Mouse (Mus musculus): ENCODE results near the gene Anxa11.
"Not testable (repeated sequence)": the region's sequence is repeated elsewhere in the genome, so short reads cannot be mapped to it uniquely, and the experiment has no call there.

Anxa11 gene

DNA sequence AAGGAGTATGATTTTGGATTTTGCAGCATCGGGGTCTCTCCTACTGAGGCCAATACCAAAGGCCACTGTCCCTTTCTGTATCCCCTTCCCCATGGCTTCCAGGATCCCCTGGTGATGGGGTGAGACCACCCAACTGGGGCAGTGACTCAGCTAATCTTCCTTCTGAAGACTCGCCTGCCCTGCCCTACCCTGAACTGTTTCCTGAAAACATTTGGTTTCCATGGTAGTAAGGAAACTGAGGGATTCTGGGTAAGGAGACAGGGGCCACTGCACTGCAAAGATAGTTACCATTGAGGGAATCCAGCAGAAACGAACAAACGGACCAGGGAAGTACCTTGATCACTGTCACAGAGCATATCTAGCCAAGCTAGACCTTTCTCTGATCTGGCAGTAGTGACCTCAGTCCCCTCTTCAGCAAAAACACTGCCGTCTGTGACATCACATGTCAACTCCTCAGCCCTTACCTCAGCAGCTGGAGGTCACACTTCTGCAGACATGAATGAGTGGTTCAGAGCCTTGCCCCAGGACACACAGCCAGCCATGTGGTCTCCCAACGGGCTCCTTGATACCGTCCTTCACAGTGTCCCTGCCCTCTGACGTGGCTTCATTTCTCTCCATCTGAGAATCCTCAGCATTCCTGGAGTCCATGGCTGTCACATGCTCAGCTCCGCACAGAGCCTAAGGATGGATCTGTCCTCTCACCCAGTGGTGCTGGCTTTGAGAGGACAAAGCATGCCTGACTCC lies 27.4 kb downstream of the Anxa11 start:
- no peak for DNase-seq

DNA sequence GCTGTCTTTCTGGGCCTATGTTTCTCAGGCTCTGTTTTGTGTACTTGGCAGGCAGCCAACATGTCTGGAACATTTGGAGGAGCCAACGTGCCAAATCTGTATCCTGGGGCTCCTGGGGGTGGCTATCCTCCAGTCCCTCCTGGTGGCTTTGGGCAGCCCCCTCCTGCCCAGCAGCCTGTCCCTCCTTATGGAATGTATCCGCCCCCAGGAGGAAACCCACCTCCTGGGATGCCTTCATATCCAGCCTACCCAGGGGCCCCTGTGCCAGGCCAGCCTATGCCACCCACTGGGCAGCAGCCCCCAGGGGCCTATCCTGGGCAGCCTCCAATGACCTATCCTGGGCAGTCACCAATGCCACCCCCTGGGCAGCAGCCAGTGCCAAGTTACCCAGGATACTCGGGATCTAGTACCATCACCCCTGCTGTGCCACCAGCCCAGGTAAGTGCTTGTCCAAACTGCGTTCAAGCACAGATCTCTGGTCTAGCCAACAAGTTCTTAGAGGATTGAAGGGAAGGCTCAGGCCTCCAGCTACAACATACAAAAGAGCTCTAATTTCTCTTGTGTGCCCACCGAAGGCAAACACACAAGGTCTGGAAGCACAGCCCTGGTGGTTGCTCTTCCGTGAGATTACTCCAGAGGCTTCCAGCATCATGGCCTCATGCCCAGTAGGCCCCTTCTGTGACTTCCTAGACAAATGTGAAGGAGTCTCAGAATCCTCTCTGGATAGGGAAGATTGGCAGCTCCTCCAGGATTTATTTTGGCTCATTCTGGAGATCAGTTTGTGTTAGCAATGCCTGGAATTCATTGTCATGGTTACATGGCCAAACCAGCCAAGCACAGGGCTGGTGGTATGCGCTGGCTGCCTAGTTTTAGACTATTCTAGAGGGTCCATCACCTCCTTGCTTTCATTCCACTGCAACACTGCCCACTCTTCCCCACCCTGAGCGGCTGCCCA lies 30.8 kb downstream of the Anxa11 start:
- peak; percentile 52 to 72 for DNase-seq

DNA sequence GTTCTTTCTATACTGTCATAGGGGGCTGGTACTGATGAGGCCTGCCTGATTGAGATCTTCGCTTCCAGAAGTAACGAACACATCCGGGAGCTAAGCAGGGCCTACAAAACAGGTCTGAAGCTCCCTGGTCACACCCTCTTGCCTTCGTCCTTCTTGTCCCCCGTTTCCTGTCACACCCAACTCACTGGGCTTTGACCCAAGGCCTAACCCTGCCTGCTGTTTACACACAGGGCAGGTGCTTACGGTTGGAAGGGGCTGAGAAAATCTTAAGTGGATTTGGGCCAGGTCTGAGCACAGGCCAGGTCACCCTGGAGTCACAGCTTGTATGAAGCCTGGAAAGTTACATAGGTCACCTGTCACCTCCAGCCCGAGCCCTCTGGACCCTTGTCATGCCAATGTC lies 34.7 kb downstream of the Anxa11 start:
- not testable (repeated sequence) for DNase-seq

- not testable (repeated sequence) for DNase-seq
Observed at GRCm38 (mm10) chr14:25881769-25882168, 39.8 kb downstream of the Anxa11 start.

- not testable (repeated sequence) for DNase-seq
Observed at GRCm38 (mm10) chr14:25885886-25886285, 43.9 kb downstream of the Anxa11 start.

- not testable (repeated sequence) for DNase-seq
Observed at GRCm38 (mm10) chr14:25894566-25894965, 52.6 kb downstream of the Anxa11 start.

- DNase-seq, result not testable (repeated sequence)
Observed at GRCm38 (mm10) chr14:25895686-25896085, 53.7 kb downstream of the Anxa11 start.

- DNase-seq, result not testable (repeated sequence)
Observed at GRCm38 (mm10) chr14:25903000-25903399, 61.0 kb downstream of the Anxa11 start, which contains the start of gene Plac9a. Gene Plac9a, minus strand, starts transcription at chr14:25903100.

DNA sequence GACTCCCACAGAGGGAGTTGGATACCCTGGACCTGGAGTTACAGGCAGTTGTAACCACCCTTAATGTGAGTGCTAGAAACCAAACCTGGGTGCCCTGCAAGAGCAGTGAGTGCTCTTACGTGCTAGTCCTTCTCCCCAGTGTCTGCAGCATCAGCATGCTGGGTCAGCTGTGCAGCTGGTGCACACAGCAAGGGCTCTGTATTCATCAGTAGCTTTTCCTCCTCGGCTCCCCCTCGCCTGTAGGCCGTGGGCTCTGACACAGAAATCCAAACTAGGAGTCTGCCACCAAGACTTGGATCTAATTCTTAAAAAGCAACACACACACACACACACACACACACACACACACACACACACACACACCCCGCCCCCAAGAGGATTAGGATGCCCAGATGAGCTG lies 63.3 kb downstream of the Anxa11 start:
- not testable (repeated sequence) for DNase-seq

GRCm38 (mm10) chr14:25907272-25907671 lies 65.3 kb downstream of the Anxa11 start:
- DNase-seq, result not testable (repeated sequence)

DNA sequence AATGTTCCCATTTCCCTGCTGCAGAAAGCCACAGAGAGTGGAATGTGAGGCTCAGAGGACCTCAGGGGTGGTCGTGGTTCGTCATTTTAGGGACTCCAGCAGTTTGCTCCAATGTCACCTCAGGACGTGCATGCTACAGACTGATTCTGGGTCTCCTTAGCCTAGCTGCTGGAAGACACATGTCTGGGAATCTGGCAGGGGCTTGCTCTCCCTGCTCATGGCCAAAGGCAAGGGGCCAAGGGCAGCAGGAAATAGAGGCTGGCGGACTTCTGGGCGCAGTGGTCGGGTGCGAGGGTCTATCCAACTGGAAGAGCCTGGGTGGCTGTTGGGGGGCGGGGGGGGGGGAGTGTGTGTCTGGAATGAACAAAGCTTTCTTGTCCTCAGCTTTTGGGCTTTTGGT lies 67.0 kb downstream of the Anxa11 start:
- not testable (repeated sequence) for DNase-seq

GRCm38 (mm10) chr14:25918427-25919170 lies 76.6 kb downstream of the Anxa11 start:
- DNase-seq, result not testable (repeated sequence)

GRCm38 (mm10) chr14:25926814-25927561 lies 85.0 kb downstream of the Anxa11 start:
- DNase-seq, result not testable (repeated sequence)

DNA sequence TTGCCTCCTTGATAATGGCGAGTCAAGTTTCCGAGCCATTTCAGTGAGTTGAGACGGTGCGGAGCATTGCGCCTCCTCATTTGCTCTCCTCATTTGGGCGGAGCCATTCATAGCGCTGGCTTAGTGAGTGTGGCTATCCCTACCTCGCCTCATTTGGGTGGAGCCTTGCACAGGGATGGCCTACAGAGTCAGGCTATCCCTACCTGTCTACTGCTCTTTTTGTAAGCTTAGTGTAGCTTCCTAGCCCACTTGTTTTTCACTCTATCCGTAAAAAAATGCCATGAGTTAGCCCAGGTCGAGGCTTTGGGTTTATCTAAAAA lies 85.6 kb downstream of the Anxa11 start, which contains the start of gene Tmem254a:
Gene Tmem254a, minus strand, starts transcription at position 111 of the 320 bp plus-strand sequence.
- DNase-seq, result not testable (repeated sequence)
